Mouse (Mus musculus): ENCODE measurements around the gene Gja10. TPM values are rescaled to one million over a fixed set of nuclear protein-coding genes. Genes with fewer than 3 reads are reported as not detected.
A peak's percentile ranks its signal among the peaks of the same experiment; 100 is the strongest.

Gja10 gene
- not detected for total RNA-seq (2021)
- not detected in 2 replicates for polyA plus RNA-seq (2012; rRNA removed)
- long read RNA-seq, result 0 reads

DNA sequence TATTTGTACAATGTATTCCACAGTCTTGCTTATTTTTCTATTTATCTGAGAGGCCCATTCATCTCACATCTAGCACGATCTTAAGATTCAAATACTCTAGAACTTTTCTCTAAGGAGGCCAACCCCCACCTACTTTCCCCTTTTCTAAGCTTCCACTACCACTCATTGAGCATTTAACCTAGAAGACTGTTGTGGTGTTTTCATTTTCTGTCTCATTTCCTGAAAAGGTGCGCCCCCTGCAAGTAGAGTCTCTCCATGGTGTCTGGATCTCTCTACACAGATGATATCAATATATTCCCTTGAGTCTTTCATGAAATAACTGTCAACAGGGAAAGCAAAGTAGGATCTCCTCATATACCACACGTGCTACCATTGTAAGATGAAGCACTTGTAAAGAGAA is at the start of gene Gja10:
TSS of gene Gja10 (minus strand) at position 101 of the 400 bp plus-strand sequence.
- no peak for DNase-seq

DNA sequence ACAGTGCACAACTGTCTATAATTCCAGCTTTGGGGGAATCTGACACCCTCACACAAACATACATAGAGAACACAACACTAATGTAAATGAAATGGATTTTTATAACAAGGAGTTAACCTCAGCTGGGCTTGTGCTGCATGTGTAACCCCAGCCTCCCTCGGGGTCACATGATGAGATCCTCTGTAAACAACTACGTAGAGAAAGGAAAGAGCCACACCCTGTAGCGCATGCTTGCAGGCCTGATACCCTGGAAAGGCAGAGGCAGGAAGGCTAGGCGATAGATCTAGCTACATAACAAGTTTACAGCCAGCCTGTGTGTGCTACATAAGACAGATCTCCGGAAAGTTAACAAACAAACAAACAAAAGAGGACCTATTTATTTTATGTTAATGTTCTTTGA is 49.1 kb upstream of the Gja10 start:
- DNase-seq, result no peak

DNA sequence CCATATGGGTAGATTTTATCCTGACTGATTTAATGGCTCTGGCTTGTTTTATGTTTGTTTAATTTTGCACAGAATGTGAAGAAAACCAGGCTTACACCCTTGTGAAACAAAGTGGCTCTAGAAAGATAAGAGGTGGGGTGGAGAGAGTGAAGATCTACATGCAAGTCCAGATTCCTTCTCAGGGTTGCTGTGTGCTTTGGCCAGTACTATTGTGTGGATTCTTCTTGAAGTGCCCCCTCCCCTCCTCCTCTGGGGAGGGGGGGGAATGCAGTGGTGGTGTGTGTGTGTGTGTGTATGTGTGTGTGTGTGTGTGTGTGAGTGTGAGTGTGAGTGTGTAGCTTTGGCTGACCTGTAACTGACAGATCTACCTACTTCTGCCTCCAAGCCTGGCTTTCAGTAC is 19.1 kb upstream of the Gja10 start:
- no peak for DNase-seq

DNA sequence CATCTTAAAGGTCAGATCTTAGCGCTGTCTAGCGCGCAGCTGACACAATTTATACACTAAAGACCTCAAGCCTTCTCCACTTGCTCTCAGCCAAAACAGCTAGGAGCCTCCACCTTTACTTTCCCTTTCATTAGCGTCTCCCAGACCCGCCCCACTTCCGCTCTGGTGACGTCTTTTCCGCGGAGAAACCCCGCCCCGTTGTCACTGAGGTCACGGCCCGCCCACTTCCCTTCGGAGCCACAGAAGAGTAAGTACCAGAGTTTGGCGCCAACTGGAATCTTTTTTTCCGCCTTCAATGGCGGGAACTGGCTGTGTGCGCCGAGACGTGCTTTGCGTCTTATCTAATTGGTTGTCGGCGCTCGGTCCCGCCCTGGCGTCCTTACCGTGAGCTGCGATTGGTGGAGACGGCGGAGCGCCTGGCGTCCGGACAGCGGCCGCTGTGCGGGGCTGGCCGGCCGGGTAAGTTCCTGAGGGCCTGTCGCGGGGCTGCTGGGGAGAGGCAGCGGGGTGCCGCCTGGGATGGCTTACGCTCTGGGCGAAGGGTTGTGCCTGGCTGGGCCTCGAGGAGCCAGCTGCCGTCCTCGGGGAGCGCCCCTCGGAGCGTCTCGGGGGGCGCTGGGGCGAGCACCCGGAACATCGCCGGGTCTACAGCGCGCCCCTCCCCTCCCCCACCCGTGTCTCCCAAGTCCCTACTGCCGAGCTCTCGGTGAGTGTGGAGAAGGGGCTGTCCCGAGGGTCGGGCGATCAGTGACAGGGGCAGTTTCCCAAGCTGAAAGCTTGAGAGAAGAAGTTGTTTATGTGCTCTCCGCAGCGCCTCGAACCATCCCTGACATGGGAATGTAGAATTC is 12.7 kb upstream of the Gja10 start, which contains the start of gene Casp8ap2:
TSS of gene Casp8ap2 (plus strand) at position 418 of the 848 bp plus-strand sequence.
- DNase-seq, result peak; percentile 99

DNA sequence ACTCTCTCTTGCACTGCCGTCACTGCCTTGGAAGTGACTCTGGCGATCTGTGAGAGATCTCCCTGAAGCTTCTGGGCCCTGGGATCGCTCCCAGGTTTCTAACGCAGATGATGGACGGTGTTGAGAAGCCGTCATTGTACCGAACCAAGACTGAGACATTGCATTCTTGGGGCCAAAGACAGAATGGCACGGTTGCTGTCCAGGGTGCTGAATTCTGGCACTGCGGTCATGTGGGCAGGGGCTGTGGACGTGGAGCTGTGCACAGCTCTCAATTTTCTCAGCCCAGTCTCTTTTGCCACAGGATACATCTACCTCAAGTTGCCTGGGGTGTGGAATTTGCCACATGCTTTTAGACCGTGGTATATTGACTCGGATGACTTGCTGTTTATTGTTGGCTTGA is 1.4 kb downstream of the Gja10 start:
- peak; percentile 33 for DNase-seq

DNA sequence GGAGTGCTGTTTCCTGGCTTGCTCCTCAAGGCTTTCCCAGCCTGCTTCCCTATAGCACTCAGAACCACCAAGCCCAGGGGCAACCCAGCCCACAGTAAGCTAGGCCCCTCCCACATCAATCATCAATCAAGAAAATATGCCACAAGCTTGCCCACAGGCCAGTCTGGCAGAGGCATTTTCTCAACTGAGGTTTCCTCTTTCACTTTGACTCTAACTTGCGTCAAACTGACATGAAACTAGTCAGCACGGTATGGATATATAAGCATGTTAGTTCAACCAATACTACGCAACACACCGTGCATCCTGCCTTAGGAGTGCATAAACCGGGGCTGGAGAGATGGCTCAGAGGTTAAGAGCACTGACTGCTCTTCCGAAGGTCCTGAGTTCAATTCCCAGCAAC is 14.3 kb downstream of the Gja10 start:
- DNase-seq, result no peak

DNA sequence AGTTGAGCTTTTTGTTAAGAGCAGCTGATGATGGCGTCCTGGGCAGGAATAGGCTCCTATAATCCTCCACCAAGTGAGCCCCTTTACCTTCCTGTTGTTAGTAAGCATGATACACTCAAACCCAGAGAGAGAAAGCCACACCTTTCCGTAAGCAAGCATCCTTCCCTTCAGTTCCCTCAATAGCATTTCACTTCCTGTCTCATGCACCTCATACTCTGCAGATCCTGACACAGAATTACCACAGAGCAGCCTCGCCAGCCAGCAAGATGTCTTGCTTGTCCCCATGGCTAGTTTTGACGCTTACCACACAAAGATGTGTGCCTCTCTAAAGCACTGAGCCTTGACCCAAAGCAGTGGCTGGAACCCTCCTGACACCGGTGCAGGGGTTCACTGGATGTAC is 15.0 kb downstream of the Gja10 start:
- DNase-seq, result no peak

DNA sequence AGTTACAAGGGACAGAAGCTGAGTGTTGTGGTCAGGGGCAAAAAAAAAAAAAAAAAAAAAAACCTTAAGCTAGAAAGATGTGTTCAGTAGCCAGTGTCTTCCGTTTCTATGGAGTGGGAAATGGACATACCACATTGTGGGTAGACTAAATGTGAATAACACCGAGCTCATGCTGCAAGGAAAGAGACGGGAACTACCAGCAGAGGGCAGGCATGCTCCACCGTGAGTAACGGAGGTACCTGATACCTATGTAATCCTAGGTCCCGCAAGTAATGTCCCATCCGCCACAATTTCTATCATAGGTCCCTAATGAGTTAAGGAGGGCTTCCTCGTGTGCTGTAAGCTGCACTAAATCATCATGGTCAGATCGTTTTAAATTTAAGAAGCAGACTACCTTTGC is 16.0 kb downstream of the Gja10 start:
- peak; percentile 62 for DNase-seq

DNA sequence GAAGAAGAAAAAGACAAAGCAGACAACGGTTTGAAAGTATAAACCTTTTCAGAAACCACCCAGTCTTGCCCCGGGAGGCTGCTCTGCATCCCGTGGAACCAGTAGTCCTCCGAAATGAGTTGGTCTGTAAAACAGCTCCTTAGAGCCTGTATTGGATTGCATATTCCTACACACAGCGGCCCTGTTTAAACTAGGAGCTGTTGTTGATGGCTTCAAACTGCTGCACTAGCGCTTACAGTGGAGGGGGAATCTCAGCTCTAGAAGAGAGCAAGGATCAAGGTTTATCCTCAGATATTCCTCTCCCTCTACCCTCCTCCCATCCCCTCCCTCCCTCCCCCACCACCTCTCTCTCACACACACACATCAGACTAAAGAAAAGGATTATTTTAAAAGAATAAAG is 18.4 kb downstream of the Gja10 start:
- DNase-seq, result no peak

DNA sequence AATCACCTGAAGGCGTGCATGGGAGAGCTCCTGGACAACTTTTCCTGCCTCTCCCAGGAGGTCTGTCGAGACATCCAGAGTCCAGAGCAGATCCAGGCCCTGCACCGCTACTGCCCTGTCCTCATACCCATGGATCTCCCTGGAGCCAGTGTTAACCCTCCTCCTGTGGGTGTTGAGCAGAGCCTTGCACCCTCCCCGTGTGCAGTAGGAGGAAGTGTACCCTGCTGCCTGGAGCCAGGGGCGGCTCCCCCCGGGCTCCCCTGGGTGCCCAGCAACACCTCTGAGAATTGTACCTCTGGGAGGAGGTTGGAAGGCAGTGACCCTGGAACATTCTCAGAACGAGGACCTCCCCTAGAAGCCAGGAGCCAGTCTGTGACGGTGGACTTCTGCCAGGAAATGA is 22.7 kb downstream of the Gja10 start:
- no peak for DNase-seq

DNA sequence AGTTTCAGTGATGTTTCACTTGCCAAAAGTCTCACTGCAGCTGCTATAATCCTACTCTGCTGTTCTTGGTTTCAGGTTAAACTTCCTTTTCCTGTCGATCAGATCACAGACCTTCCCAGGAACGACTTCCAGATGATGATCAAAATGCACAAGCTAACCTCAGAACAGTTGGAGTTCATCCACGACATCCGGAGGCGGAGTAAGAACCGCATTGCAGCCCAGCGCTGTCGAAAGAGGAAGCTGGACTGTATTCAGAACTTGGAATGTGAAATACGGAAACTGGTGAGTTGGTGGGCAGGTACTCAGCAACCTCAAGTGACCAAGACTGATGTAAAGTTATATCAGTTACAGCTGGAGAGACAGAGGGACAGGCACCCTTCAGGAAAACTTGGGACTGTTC is 27.4 kb downstream of the Gja10 start:
- no peak for DNase-seq

DNA sequence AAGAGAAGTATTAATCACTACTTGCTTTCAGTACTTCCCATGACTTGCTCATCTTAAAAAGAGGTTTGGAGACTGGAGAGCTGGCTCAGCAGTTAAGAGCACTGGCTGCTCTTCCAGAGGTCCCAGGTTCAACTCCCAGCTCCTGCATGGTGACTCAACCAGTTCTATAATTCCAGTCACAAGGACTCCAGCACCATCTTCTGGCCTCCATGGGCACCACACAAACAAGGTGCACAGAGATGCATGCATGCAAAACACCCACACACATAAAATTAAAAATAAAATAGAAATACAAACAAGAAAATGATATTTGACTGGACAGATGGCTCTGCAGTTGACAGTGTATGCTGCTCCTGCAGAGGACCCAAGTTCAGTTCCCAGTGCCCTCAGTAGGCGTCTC is 28.0 kb downstream of the Gja10 start:
- DNase-seq, result no peak

DNA sequence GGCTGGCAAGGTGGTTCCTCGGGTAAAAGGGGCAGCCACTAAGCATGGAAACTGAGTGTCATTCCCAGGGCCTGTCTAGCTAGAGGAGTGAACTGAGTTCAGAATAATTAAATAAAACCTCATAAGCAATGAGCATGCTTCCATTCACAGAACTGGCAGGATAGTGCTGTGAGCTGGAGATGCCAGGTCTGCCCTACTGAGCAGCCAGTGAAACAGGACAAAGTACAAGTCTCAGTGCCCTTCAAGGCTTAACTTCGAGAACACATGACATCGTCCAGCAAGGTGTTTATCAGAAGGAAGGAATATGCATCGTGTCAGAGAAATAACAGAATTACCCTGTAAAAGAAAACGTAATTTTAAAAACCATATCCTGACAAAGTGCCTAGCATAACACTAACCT is 29.0 kb downstream of the Gja10 start:
- no peak for DNase-seq

DNA sequence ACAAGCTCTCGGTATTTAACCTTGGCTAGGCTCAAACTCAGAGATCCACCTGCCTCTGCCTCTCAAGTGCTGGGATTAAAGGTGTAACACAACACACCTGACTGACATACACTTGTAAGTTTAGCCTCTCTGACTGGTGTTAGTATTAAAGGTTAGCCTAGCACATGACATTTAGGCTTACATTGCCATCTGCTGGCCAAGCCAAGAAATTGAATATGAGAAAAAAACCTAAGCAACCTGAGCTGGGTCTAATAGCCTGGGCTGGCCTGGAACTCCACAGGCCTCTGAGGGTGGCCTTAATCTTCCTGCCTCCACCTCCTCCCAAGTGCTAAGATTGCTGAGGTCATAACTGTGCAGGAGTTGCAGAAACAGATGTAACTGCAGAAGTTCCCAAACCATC is 30.4 kb downstream of the Gja10 start:
- peak; percentile 48 for DNase-seq

DNA sequence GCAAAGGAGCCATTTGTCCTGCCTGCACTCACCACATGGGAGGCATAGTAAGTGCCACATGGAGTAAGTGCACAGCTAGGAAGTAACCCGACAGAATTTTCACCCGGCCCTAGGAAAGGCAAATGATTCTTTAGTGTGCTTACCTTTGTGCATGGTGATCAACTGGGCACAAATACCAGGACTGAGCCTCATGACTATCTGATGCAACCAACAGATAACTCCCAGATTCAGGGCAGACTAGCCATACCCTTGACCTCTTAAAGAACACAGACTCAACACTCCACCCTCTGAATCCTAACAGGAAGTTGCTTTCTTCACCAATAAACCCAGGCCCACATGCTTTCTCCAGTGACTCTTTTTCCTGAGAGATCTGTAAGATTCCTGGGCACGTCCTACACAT is 31.1 kb downstream of the Gja10 start:
- DNase-seq, result peak; percentile 45

DNA sequence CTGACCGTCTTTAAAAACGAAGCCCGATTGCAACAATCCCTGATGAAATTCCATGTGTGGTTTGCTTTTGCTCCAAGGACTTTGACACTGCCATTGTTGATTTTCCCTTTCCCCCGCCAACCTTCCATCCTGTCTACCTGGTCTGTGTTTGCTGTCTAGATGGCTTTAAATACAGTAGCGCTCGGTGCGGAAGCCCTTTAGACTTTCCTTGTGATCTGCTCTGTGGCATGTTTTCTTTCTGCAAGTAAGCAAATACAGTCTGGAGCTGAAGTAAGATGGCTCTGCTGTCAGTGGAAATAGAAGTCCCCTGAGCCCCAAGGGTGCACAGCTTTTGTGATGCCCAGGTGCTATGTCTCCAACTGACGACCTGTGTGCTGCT is 31.6 kb downstream of the Gja10 start:
- DNase-seq, result peak; percentile 10

DNA sequence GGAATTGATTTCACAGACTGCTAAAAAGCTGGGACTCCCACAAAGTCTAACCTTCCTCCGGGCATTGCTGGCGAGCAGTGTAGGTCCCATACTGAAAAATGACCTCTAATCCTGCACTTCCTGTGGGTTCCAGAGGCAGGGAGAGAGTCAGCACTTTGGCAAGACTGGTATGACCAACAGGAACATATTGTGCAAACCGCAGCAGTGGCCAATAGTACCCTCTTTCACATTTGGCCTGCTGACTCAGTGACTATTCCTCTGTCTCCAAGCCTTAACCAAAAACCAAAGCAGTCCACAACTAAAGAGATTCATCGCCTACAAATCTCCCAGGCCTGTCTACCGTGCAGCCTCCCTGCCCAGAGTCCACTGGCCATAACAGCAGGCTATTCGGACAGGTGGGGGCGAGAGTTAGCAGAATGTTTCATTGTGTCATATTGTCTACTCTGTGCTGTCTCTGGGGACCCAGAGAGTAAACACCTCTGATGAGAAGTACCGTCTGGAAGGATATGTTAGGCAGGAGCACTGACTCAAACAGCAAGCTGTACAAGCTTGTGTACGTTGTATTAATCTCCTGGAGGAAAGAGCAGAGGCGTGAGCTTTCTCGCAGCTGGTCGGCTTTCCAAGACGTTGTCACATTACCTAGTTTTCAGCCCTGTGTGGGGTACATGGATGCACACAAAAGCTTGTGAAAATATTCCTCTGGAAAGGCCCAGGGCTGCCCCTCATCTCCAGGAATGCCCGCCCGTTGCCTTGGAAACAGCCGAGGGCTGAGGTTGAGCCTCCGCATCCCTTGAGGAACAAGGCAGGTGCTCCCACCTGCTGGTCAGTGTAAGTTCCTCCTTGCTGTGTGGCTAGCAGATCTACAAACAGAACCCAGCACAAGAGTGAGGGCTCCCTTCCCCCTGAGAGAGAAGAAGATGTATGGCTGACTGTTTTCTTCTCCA is 32.3 kb downstream of the Gja10 start:
- peak; percentile 75 for DNase-seq

DNA sequence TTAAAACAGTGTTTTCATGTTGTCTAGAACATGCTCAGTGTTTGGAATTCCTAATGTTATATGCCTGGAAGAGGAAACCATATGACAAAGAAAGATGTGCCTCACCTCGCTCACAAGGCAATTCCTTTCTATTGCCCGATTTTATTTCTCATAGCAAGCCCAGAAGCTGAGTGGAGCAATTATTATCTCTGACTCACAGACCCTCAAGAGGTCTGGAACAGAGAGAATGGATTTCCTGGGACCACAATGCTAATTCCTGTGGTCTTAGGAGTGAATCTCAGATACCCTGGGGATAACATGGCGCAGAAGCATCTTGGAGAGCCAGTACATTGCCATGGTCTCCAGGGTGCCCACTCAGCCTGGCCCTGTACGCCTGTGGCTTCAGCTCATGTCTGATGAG is 33.5 kb downstream of the Gja10 start:
- no peak for DNase-seq

DNA sequence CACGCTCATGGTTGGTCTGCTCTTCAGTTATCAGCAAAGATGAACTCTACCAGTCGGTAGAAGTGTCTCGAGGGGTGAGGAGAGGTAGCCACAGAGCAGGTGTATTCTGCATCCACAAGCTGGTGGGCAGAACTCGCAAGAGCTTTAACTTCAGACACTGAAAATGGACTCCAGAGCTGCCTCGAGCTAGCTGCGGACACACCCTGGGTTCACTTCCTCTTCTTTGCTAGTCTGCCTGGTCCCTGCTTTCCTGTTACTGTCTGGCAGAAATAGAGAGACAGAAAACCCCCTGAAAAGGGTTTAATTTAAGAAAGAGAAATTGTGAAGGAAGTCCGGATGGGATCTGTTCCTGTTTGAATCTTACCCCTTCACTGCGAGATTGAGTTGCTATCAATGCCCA is 37.6 kb downstream of the Gja10 start:
- no peak for DNase-seq

DNA sequence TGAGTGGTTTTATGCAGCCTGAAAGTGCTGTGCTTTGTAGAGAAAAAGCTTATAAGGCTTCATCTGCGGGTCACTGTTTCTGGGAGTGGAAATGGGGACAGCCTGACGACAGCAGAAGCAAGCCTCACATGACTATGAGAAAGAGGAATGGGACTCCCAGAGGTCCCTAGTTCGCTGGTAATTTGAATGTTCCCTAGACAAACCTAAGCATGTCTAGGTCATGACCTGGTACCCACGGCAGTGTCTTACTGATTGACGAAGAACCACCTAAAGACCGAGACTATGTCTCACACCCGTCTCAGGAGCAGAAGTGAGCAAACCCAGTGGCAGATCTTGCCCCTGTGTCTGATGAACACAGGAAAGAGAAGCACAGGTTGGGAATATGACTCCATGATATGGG is 38.1 kb downstream of the Gja10 start:
- no peak for DNase-seq

DNA sequence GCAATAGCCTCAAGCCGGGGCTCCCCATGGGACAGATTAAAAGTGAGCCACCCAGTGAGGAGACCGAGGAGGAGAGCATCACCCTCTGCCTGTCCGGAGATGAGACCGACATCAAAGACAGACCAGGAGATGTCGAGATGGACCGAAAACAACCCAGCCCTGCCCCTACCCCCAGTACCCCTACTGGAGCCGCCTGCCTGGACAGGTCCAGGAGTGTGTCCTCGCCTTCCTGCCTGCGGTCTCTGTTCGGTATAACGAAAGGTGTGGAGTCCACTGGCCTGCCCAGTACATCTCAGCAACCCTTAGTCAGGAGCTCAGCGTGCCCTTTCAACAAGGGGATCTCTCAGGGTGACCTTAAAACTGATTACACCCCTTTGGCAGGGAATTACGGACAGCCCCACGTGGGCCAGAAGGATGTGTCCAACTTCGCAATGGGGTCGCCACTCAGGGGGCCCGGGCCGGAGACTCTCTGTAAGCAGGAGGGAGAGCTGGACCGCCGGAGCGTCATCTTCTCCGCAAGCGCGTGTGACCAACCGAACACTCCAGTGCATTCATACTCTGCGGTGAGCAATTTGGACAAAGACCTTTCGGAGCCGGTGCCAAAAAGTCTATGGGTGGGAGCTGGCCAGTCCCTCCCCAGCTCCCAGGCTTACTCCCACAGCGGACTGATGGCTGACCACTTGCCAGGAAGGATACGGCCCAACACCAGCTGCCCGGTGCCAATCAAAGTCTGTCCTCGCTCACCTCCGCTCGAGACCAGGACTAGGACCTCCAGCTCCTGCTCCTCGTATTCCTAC is 40.0 kb downstream of the Gja10 start:
- DNase-seq, result no peak

DNA sequence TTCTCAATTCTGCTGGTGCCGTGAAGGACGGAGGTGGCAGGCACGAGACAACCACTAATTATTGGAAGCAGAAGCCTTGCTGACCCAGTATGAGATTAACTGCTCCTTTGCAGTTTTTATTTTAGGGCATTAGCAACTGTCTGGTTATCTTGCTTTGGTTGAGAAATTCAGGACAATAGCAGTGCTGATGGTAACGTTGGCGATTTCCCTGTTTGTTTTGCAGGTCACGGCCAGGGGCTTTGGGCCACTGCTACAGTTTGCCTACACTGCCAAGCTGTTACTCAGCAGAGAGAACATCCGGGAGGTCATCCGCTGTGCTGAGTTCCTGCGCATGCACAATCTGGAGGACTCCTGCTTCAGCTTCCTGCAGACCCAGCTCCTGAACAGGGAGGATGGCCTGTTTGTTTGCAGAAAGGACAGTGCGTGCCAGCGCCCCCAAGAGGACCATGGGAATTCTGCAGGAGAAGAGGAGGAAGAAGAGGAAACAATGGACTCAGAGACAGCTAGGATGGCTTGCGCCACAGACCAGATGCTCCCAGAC is 40.9 kb downstream of the Gja10 start:
- DNase-seq, result peak; percentile 80
